In genomic region chr12:70147986-70148630, GRCm38 (mm10) we compare ENCODE assay signal across 8 mouse cellular contexts. TPM values are rescaled to one million over a fixed set of nuclear protein-coding genes. Genes with fewer than 3 reads are reported as not detected.
DNase-seq lines count a peak whose midpoint lies in the region; ATAC-seq lines count a peak whose summit lies in the region.

No protein-coding gene starts in this region.

- intact Hi-C loops in heart, postnatal 36 days (cut with DNase I) = loop anchor here (5.0 kb wide), 1 partner anchor 391 kb away; no protein-coding TSS in a partner anchor

- WGBS in hindbrain, embryonic 11.5 days = 9% methylated on average over 13 of the region's 13 CpGs

- peak overlapping the region; percentile 18 for H3K4me3 ChIP-seq in hindbrain, embryonic 11.5 days (ENCODE audit: low read depth, low read length)

- H3K9ac ChIP-seq in hindbrain, embryonic 11.5 days (ENCODE audit: low read depth, low read length) = no peak overlapping the region

- peak; percentile 93 for DNase-seq in heart, adult 11 months
- no peak for DNase-seq in heart, postnatal 36 days
- peak; percentile 45 for DNase-seq in embryo, embryonic 10.5 days (ENCODE audit: low spot score)
- peak; percentile 15 for DNase-seq in hindbrain, embryonic 11.5 days (ENCODE audit: low spot score)
- peak; percentile 39 for DNase-seq in lung, postnatal 10 days
- peak; percentile 41 for DNase-seq in thymus, postnatal 4 days
- DNase-seq in ovary, postnatal 36 days (ENCODE audit: low spot score) = no peak
- DNase-seq in testis, postnatal 10 days (ENCODE audit: low spot score) = no peak

- ATAC-seq in hindbrain, embryonic 11.5 days (ENCODE audit: low FRiP score) = 0 out of 2 replicates have a peak, but pooled peaks have one; percentile 18

- H3K4me2 ChIP-seq in hindbrain, embryonic 11.5 days (replicated peaks; ENCODE audit: low read depth, low read length) = peak overlapping the region; percentile 27

- no peaks in the 10 kb centered on the region for H3K9me3 ChIP-seq in hindbrain, embryonic 11.5 days (ENCODE audit: control insufficient read depth, low read length)

- no peaks in the 10 kb centered on the region for H3K36me3 ChIP-seq in hindbrain, embryonic 11.5 days (ENCODE audit: control insufficient read depth, insufficient read depth, low read length)

- H3K27me3 ChIP-seq in hindbrain, embryonic 11.5 days (ENCODE audit: control insufficient read depth, insufficient read depth, low read length) = no peaks in the 10 kb centered on the region

- H3K27ac ChIP-seq in hindbrain, embryonic 11.5 days (ENCODE audit: low read depth, low read length) = no peak overlapping the region

- no peaks in the 10 kb centered on the region for H3K4me1 ChIP-seq in hindbrain, embryonic 11.5 days (replicated peaks; ENCODE audit: control insufficient read depth, insufficient read depth, low read length)

RNA-seq across cellular contexts. Expression of gene Abhd12b, which starts 5.8 kb away (rescaled TPM):
- not detected for total RNA-seq in heart, postnatal 36 days (2021)
- polyA plus RNA-seq in hindbrain, embryonic 11.5 days (2014; fragmentation: Nextera tagmentation; extraction: Ambion mirVana) = not detected in 2 replicates

RNA-seq across cellular contexts. Expression of gene Nin, which starts 34.6 kb away (rescaled TPM):
- 10 to 100 TPM; 16.6 to 19.7 TPM for total RNA-seq in heart, postnatal 36 days (2021)
- 14.9 and 15.4 TPM in 2 replicates for polyA plus RNA-seq in hindbrain, embryonic 11.5 days (2014; fragmentation: Nextera tagmentation; extraction: Ambion mirVana)

Comparison
In these comparisons a context has a peak if more than half of its experiments do, and no peak if none do; other contexts are left out.
1. DNase-seq: peak in heart, adult 11 months (single experiment), embryo, embryonic 10.5 days (single experiment), hindbrain, embryonic 11.5 days (single experiment), lung, postnatal 10 days (single experiment) and thymus, postnatal 4 days (single experiment); none in heart, postnatal 36 days (0 of 2), ovary, postnatal 36 days (single experiment) and testis, postnatal 10 days (single experiment).